Mouse (Mus musculus) stomach, postnatal 0 days (tissue): ENCODE results near the gene Mrpl20.

Source experiments
- CTCF ChIP-seq: IDR thresholded peaks from 2 replicates; pipeline ENCODE4 v1.5.1; 2016; ENCODE audit warnings: antibody characterized with exemption, low read depth, mild to moderate bottlenecking, moderate library complexity
- EP300 ChIP-seq: optimal IDR thresholded peaks from 2 replicates; pipeline ENCODE3; 2016; ENCODE audit warnings: antibody characterized with exemption

DNA sequence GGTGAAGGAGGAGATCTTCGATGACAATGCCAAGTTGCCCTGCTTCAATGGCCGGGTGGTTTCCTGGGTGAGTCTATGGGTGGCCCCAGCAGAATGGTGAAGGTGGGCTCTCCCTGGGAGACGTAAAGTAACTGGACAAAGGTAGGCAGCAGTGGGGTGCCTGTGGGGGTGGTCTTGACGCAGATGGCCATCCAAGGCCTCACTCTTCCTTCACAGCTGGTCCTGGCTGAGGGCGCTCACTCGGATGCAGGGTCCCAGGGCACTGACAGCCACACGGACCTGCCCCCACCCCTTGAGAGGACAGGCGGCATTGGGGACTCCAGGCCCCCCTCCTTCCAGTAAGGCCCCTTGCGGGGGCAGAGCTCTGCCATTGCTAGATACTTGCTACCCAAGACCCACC, 50.7 kb downstream of the Mrpl20 start:
- TF ChIP-seq CTCF (no peak), EP300 (no peak)
